Mouse (Mus musculus): ENCODE measurements around the gene Afdn.

DNA sequence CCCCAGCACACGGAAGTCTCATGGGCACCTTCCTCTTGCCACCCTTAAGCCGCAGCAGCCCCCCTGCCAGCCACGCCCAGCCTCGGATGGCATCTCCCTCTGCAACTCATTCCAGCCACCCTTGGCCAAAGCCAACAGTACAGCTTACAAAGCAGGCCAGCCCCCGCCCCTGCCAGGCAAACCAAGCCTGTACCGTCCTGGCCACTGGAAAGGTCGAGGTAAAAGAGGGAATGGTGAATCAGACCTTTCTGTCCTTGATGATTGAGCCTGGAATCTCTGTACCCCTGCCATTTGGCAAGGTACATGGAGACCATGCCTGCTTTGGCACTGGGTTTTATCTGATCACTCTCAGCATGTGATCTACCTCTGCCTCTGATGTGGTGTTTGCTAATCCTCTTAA is 138.9 kb downstream of the Afdn start:
- TF ChIP-seq CTCF (IDR thresholded peaks at IDR 0.05; ENCODE audit: control insufficient read depth, insufficient read depth, insufficient replicate concordance, low read depth, low read length) (no peak), POLR2A (IDR thresholded peaks at IDR 0.05; ENCODE audit: control insufficient read depth, low read depth, low read length) (no peak)
